Mouse (Mus musculus) heart, adult 18-20 months (tissue): ENCODE measurements around the gene Hopx. TPM values are rescaled to one million over a fixed set of nuclear protein-coding genes. Genes with fewer than 3 reads are reported as not detected.

Experiments
- DNase-seq, 2 experiments: peaks; one replicate each; pipeline ENCODE4 v3.0.0; 2021 to 2022; ENCODE audit warnings: mixed read lengths in 1 of 2
- total RNA-seq, 2 experiments: library from RNA; stranded (reverse); gene quantifications; 2 replicates each; pipeline ENCODE4 v1.2.3; 2021

The Hopx gene
- total RNA-seq, 2 experiments from 2014 or later, result 417 to 443 TPM

DNA sequence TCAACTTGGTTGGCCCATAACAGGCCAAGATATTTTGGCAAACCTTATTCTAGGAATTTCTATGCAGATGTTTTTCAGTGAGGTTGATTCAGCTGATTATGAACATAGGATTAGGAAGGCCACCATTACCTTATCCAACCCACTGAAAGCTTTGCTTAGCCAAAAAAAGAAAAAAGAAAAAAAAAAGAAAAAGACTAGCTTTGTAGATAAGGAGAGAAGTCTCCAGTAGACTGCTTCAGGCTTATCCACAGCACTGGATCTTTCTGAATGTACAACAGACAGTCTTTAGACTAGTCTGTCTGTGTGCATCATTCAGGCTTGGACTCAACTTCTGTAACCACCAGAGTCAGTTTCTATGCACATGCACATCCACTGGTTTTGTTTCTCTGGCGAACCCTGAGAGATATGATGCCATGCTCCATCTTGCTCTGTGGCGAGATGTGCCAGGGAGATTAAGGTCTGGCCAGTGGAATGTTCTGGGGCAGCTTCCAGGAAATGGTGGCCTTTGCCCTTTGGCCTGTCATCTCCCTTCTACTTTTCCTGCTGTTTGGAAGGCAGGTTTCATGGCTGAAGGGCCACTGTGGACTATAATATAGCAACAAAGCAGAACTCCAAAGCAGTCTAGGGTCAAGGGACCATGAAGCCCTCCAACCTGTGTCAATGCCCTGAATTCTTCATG is 17.7 kb upstream of the Hopx start:
- no peak for DNase-seq

DNA sequence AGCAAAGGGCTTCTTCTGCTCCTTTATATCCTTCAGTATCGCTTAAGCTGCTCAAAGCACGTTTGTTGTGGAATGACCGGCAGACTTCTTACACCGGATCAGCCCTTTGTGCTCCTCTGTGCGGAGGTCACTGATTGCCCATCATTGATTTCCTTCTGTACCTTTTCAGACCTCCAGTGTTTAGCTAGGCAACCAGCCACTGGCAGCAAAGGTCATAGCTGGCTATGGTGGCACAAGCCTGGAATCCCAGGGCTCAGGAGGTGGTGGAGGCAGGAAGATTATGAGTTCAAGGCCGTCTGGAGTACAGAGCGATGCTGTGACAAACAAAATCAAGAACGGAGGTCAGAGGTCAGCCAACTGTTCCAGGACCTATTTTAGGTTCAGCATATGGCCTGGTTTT is 17.0 kb upstream of the Hopx start:
- DNase-seq, result no peak

DNA sequence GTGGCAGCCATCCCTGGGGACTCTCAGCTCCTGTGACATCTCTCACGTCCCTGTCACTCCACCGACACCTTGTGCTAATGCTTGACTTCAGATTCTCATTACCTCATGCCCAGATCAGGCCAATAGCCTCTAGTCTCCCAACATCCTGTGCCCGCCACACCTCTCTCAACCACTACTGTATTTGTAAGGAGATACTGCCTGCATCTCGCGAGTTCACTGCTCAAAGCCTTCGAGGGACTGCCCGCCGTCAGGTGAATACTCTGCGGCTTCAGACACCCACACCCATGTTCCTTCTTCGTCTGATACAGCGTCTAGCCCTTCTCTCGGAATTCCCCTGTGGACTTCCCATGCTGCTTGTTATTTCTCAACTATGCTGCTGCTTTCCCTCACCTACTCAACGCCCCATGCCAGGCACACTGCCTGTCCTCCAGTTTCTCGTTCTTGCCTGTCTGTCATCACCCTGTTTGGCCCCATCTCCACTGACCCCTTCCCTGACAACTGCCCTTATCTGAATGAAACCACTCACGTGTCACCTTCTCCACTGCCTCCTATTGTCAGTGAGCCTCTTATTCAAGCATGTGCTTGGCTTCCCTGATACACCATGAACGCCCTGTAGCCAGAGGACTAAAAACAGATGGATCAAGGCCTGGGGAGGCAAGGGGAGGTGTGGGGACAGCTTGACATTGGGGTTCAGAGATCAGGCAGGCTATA is 15.5 kb upstream of the Hopx start:
- DNase-seq, result peak; percentile 74 to 83

DNA sequence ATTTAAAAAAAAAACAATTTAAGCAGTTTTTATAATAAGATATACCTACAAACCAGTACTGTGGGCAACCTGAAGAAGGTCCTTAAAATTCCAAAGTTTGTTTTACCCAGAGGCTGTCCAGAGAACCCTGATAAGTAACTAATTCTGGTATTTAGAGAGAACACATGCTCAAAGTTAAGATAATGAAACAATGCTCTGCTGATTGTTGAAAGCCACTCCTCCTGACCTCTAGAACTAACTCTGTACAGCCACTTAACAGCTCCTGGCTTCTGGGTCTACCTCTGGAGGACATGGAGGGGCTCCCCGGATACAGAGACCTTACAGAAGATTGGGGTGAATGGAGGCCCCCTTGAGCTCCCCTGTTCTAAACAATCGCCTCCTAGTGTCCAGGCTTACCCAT is 15.0 kb upstream of the Hopx start:
- no peak for DNase-seq

DNA sequence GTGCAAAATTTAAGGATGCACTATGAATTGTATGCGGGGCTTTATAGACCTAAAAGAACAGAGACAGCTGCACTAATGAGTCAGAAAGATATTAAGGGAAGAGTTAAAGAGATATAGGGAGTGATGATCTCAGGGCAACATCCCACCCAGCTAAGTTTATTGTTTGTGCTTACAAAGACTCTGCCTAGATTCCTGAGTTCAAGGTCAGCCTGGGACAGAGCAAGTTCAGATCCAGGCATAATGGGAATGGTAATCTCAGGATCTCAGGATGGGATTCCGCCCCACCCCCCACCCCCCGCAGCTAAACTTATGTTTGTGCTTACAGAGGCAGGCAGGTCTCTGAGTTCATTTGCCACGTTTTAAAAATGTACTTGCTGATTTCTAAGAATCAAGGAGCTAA is 13.9 kb upstream of the Hopx start:
- no peak for DNase-seq

DNA sequence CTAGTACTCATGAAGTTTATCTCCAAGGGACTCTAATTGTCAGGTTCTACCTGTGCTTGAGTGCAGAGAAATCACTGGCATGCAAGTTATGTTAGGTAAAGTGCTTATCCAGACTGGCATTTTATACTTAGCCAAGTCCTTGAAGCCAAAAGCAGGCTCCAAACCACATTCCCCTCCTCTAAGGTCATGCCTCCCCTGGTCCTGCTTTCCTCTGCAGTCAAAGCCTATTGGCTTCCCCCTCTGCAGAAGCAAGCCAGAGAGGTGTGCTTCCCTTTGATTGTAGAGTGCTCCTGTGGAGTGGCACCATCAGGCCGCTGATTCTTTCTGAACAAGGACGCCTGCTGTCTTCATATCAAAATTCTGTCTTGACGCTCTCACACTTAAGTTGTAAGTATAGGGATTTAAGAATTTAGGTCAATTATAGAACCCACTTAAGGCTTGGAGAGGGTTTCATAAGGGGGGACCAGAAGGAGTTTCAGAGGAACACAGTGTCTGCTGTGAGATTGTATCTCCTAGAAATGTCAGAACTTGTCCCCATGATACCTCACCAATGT is 11.6 kb upstream of the Hopx start:
- DNase-seq, result no peak

DNA sequence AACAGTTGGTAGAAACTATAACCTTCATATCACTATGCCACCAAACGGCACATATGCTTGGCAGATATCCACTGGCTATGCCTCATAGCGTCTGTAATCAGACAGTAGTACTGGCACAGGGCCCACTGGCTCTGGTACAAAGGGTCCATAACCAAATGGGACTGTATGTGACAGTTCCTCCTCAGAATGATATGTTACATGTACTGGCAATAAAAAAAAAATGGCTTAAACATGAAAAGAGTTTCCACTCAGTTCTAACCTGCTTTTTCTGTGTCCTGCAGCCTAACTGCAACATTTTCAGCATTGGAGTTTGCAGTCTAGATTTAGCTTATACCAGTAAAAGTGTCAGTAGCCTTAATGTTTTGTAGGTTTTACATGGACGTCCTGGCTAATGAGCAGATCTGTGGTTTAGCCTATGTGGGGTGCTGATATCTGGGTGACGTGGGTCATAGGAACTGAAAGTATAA is 9.9 kb upstream of the Hopx start:
- DNase-seq, result peak in 1 of 2 experiments; percentile 47

DNA sequence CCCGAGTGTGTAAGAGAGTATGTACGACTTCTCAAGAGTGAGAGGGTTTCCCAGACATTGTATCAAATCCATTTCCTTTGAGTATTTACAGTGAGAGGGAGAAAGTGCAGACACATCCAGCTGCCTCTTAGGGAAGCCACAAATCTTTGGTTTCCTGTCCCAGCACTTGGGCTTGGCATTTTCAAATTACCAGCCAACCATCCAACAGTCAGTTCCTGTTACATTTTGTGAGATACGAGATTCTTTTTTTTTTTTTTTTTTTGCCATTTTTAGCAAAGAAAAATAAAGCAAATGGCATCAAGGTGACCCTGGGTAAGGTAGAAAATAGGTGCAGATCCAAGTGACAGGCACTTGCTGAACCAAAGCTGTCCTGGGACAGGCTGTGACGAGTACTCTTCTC is 9.2 kb upstream of the Hopx start:
- no peak for DNase-seq

DNA sequence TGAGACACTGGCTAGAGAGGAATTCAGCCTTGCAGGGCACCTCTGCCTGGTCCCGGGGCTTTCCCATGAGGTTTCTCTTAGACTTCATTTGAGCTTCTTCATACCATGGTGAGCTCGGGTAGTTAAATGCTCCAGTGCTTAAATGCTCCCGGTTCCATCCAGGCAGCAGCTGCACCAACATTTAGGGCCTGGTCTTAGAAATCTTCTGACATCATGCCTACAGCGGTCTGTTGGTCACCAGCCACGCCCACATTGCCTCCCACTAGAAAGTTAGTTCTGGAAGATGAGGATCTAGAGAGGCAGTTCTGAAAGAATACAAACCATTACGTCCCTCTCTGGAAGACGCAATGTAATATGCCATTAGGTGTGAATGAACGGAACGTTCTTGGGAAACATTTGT is 8.7 kb upstream of the Hopx start:
- DNase-seq, result no peak

DNA sequence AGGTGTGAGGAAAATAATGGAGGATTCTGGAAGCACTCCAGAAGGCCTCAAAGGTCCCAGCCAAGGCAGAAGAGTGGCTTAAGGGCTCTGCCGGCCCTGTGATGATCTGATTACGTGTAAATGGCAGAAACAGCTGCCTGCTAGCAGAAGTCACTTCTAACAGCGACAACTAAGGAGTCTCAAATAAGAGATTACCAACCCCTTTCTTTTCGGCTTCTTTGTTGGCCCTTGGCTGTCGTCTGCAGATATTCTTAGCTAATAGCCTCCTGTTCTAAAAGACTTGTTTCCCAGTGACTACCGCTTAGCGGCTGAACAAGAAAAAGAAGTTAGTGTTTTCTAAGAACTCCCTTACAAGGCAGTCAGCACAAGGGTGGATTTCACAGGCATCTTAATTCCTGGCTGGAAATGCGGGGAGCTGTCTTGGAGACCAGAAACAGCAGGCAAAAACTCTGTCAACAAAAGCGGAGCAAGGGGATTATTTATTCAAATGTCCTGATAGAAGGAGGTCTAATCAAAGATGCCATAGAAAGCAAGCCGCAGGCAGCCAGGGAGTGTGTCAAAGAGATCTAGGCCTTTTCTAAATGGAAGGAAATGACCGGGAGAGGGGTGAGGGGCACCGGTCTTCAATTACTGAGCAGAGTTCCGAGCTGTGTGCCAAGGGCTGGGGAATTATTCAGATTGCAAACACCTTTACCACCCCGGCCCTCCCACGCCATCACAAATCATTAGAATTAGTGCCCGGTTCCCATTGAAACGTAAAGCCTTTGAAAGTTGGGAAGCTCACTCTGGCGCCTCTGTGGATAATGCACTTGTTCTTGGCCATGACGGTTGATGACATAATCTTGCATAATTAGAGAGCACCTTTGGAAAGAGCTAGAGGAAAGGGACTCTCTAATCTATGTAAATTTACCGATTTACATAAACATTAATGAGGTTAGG is 7.6 kb upstream of the Hopx start:
- DNase-seq, result peak in 1 of 2 experiments; percentile 42

DNA sequence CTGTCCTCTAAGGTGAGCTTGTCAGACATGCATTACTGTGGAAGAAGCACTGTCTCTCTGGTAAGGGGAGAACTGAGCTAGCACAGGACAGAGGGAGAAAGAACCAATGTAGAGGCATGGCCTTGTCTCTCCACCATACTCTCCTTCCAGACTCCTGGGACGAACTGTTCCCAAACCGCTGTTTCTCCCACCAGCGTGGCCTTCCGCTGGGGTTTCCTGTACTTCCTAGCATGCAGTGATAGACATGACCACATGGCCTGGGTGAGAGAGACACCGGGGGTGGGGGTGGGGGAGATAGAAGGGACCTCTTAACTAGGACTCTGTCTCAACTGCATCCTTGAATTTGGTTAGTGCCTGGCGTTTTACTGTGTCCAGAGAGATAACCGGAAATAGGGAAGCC is 5.8 kb upstream of the Hopx start:
- DNase-seq, result peak in 1 of 2 experiments; percentile 48

DNA sequence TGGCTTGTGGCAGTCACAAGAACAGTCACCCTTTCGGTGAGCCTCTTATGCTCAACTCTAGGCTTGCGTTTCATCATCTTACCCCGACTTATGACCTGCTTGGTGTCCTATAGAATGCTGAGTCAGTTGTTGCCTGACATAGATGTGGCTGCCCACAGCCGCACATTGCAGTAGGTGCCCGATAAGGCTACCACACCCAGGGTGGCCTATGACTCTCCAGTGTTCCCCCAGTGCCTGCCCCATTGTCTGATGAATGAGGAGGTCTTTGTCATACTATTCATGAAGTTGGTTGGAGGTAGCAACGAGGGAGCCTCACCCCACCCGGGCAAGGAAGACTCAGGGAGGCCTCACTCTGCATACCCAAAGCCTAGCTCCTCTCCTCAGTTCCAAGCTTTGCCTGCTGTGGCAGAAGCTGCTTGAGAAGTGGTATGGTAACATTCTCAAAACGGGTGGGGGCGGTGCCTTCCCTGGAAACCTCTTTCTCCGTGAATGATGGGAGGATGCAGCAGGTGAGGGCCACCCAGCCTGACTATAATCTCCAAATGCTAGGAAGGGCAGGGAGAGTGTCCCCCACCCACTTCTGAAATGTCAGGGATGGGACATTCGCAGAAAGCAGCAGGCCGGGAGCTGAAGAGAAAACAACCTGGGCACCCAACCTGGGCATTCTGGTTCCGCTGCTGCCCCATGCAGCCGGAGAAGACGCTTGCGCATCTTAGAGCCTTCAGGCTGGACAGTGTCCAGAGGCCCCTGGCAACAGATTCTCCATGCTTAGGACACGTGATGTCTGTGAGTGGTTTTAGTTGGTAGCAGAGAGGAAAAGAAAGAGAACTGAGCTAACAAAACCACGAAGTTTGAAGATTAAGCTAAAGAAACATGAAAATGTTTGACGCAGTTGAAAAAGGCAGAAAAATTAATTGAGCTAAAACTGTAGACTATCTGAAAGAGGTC is 4.8 kb upstream of the Hopx start:
- no peak for DNase-seq

DNA sequence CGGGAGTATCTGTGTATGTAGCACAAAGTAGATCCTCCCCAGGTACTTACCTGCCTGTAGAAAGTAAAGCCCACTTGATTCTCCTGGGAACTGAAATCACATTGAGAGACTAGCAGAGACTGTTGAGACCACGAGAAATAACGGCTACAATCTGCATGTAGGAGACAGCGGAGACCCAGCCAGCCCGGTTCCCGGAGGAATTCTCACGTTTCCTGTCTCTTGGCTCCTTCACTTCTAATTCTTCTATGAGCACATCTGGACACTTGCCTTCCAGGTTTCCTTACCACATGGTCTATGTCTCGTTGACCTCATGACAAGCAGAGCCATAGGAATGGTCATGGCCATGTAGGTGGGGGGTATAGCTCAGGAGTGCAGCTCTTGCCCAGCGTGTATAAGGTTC is 811 bp upstream of the Hopx start:
- DNase-seq, result no peak

DNA sequence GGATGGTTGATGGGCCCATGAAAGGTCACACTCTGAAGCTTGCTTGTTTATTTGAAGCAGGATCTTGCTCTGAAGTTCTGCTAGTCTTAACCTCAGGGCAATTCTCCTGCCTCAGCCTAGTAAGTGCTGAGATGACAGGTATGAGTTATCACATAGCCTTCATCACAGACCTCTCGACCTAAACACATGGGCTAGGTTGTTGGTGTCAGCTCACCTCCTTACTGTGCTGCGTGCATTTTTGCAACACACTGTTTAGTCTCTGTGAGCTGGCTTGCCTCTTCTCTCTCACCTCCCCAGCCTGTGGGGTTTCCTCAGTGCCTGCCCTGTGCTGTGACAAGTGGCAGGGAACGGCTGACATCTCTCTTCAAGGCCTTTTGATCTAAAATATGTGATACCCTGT is 1.1 kb downstream of the Hopx start:
- no peak for DNase-seq

DNA sequence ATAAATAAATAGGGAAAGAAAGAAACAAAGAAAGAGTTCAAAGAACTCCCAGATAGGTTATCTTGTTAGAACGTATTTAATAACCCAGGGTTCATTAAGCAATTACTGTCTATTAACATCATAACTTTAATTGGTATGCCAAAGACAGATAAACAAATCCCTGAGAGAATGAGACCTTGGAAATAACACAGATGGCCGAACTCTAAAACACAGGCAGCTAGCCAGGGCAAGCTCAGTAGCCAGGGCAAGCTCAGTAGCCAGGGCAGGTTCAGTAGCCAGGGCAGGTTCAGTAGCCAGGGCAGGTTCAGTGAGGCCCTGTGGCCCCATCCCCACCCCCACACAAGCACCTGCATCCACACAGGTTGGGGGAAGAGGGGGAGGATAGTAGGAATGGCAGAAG is 2.9 kb downstream of the Hopx start:
- DNase-seq, result no peak

DNA sequence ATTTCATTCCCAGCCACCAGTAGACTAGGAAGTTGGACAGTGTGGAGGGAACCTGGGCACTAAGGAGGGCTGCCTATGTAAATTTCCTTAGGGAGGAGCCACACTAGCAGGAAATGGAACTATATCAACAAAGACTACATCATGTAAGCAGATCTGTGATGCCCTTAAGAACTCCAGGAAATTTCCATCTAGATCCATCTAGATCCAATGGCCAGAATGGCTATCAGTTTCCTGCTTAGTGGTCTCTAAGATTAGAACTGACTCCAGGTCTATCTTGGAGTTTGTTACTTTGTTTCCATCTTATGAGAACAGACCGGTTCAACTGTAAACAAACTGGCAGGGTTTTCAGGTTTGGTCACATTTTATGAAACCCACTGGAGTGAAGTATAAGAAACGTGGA is 5.1 kb downstream of the Hopx start:
- DNase-seq, result no peak

DNA sequence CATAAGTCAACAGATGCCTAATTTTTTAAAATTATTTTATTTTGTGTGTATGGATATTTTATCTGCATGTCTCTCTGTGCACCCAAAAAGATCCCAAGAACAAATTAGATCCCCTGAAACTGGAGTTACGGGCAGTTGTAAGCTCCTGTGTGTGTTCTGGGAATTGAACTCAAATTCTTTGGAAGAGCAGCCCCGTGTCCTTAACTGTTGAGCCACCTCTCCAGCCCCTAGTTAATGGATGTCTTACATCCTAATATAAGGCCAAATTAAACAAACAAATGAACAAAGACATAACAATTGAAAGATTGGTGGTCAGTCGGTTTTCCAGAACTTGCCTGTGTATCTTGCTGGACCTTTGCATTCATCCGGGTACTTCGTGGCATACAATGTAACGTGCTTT is 6.1 kb downstream of the Hopx start:
- DNase-seq, result no peak

DNA sequence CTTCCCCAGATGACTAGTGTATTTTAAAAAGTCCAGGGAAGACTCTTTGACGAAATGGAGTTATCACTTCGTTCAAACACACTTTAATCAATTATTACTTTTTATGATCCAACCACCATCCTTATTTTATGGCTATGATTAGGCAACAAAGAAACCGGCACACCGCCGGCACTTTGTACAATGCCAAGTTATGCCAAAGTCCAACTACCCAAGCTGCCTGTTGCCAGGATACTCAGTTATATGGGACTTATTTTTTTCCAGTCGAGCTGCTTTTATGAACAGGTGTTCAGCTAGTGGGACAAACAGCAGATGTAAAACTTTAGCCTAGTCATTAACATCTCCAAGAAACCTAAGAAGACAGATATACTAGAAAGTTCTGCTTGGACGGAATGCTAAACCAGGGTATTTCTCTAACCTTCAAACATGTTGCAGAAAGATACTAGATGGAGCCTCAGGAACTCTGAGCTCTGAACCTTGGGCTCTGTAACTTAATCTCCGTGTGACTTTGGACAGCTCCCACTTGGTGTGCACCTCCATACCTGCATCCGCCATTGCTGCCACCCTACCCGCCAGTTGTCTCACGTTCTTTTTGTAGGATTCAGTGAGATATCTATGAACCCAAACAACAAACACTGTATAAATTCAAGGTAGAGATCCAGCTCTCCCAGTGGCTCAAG is 7.6 kb downstream of the Hopx start:
- DNase-seq, result no peak

DNA sequence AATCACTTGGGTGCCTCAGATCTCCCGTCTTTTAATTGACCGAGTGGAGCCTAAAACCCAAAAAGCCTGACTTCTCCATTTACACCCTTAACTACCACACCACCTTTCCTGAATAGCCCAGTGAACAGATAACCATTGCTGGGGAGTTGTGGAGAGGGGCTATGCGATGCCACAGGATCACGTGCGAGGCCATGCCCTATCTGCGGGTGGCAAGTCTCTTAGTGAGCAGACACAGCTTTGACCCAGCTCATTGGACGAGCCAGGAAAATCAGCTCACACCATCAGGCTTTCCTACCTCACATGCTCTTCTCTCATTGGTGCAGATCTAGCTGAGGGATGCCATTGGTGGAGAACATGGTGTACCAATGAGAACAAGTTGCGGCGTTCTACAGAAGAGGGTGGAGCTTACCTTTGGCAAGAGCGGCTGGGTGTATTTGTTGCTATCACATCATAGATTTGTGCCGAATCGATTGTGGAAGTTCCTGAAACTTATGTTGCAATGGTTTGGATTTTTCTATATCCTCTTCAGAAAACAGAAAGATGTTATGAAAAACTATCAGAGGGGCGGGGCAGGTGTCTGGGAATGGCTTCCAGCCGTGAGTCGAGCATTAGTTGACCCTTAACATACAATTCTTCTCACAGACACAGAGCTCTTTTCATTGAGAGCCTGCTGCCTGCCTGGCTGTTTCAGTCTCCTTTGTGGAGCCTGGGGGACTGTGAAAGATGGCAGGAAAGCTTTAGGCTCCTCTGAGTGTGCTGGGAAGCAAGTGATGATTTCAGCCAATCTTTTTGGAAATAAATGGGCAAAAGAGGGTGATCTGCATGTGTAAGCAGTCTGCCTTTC is 12.2 kb downstream of the Hopx start:
- no peak for DNase-seq

DNA sequence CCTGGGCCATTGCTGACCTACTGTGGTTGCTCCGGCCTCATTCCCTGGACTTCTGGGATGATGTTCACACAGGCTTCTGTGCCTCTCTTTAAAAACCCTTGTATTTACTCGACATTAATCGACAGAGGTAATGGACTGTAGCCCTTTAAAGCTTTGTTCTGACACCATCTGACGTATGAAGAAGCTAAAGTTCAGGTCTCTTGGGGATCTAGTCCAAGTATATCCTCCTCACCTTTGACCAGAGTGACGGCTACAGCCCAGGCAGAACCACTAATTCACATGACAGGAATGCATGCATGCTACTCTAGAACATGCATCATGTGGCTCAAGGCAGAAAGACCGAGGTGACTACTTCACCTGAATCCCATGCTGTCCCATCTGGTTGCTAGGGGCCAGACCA is 14.2 kb downstream of the Hopx start:
- DNase-seq, result no peak
